Mouse (Mus musculus): Measurements from ENCODE around the gene Arl14. TPM values are rescaled to one million over a fixed set of nuclear protein-coding genes. Genes with fewer than 3 reads are reported as not detected.
"Not testable (repeated sequence)": the region's sequence is repeated elsewhere in the genome, so short reads cannot be mapped to it uniquely, and the experiment has no call there.

Gene Arl14
- total and polyA plus RNA-seq, 2 experiments = 0.09 TPM; not detected in 1

DNA sequence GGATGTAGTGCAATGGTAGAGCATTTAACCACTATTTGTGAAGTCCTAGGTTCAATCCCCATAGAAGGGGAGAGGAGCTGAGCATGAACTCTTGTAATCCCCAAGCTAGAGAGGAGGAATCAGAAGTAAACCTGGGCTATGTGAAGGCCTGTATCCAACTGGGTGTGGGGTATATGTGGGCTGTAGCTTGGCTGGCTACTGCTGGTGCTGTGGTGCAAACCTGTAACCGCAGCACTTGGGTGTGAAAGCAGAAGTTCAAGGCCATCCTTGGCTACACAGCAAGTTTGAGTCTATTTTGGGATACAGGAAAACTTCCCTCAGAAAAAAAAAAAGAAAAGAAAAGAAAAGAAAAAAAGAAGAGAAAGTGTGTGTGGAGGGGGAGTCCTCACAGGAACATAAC is 5.8 kb downstream of the Arl14 start:
- no peak overlapping the region for H3K9ac ChIP-seq (ENCODE audit: low read depth, low read length)
- WGBS = 42% methylated on average over 1 of the region's 1 CpGs
- H3K27me3 ChIP-seq (ENCODE audit: control insufficient read depth, insufficient read depth, low read length) = no peaks in the 10 kb centered on the region
- no peak overlapping the region for H3K4me3 ChIP-seq (ENCODE audit: insufficient read depth, low read depth, low read length)
- H3K79me2 ChIP-seq (ENCODE audit: control insufficient read depth, insufficient read depth, low read length) = no peaks in the 10 kb centered on the region
- no peaks in the 10 kb centered on the region for H3K4me1 ChIP-seq (ENCODE audit: control insufficient read depth, insufficient read depth, low read length)
- H3K27ac ChIP-seq (replicated peaks; ENCODE audit: insufficient read depth, low read depth, low read length) = no peak overlapping the region
- TF ChIP-seq POLR2A (IDR thresholded peaks at IDR 0.05; ENCODE audit: extremely low read depth, insufficient read depth, low read length) (no peak), CTCF (IDR thresholded peaks at IDR 0.05; ENCODE audit: low read depth, low read length) (no peak)
- H3K36me3 ChIP-seq (ENCODE audit: control insufficient read depth, insufficient read depth, low read length) = no peaks in the 10 kb centered on the region
- no peak for DNase-seq (ENCODE audit: extremely low read depth, low read depth, low spot score)

DNA sequence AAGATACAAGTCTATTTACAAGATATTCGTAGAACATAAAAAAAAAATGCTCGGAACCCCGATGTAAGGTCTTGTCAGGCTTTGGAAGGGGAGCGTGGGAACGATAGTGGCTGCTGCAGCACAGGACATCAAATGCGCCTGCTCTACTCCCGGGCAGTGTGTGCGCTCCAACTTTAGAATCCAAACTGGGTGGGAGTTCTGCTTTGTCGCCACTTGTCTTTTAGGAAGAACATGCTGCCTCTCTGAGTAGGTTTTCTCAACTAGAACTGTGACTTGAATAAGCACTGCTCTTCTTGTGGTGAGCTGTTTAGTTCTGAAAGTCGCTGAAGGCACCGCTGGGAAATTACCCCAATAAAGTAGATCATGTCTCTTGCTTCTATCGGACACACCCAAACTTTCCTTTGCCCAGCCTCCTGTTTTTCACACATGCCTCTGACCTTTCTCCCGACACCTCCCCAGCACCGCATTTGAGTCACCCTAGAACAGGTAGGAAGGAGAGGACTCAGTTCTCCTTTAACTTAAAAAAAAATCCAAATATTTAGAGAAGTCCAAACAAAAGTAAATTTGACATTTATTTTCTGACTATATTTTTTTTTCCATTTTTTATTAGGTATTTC is 9.4 kb downstream of the Arl14 start:
- H3K79me2 ChIP-seq (ENCODE audit: control insufficient read depth, insufficient read depth, low read length) = no peaks in the 10 kb centered on the region
- H3K9ac ChIP-seq (ENCODE audit: low read depth, low read length) = no peak overlapping the region
- 92% methylated on average over 14 of the region's 14 CpGs for WGBS
- H3K27ac ChIP-seq (replicated peaks; ENCODE audit: insufficient read depth, low read depth, low read length) = no peak overlapping the region
- H3K4me1 ChIP-seq (ENCODE audit: control insufficient read depth, insufficient read depth, low read length) = no peaks in the 10 kb centered on the region
- TF ChIP-seq POLR2A (IDR thresholded peaks at IDR 0.05; ENCODE audit: extremely low read depth, insufficient read depth, low read length) (no peak), CTCF (IDR thresholded peaks at IDR 0.05; ENCODE audit: low read depth, low read length) (no peak)
- no peaks in the 10 kb centered on the region for H3K27me3 ChIP-seq (ENCODE audit: control insufficient read depth, insufficient read depth, low read length)
- H3K4me3 ChIP-seq (ENCODE audit: insufficient read depth, low read depth, low read length) = no peak overlapping the region
- DNase-seq (ENCODE audit: extremely low read depth, low read depth, low spot score) = no peak
- no peaks in the 10 kb centered on the region for H3K36me3 ChIP-seq (ENCODE audit: control insufficient read depth, insufficient read depth, low read length)

DNA sequence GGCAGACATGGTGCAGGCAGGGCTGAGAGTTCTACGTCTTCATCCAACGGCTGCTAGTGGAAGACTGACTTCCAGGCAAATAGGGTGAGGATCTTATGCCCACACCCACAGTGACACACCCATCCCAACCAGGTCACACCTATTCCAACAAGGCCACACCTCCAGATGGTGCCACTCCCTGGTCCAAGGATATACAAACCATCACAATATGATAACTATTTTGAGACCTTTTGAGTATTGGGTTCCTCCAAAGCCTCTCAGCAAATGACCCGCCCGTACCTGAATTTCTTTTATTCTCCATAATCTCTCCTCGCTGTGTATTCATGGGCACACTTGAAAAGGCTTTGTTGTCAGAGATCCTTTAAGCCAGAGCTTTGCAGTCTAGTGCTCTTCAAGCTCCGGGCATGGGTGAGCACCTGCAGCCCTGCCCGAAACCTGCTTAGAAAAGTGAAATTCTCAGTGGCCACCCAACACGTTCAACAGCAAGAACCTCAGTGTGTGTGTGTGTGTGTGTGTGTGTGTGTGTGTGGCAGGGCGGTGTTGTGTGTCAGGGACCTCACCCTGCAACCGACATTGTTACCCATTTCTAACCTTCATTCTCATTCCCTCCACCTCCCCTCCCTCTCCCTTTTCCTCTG is 11.5 kb downstream of the Arl14 start:
- DNase-seq (ENCODE audit: extremely low read depth, low read depth, low spot score); H3K4me3 ChIP-seq (ENCODE audit: insufficient read depth, low read depth, low read length); H3K36me3 ChIP-seq (ENCODE audit: control insufficient read depth, insufficient read depth, low read length); H3K27ac ChIP-seq (replicated peaks; ENCODE audit: insufficient read depth, low read depth, low read length); H3K27me3 ChIP-seq (ENCODE audit: control insufficient read depth, insufficient read depth, low read length); H3K4me1 ChIP-seq (ENCODE audit: control insufficient read depth, insufficient read depth, low read length); H3K9ac ChIP-seq (ENCODE audit: low read depth, low read length); H3K79me2 ChIP-seq (ENCODE audit: control insufficient read depth, insufficient read depth, low read length): not testable (repeated sequence)
- WGBS = 92% methylated on average over 10 of the region's 10 CpGs

DNA sequence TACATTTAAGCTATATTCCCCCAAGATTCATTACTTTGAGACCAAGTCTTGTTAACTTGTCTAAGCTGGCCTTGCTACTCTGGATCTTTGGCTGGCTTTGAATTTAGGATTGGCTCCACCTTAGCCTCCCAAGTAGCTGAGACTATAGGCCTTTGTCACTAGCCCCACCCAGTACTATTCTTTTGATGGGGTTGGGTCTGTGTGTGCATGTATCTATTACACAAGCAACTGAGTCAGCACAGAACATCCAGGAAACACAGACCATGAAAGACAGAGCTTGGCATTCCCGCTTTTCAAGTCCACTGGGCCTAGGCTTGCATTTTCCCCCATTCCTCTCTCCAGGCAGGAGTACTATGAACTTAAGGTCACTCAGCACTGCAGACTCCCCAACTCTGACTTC is 12.3 kb downstream of the Arl14 start:
- DNase-seq (ENCODE audit: extremely low read depth, low read depth, low spot score) = no peak
- no peaks in the 10 kb centered on the region for H3K36me3 ChIP-seq (ENCODE audit: control insufficient read depth, insufficient read depth, low read length)
- TF ChIP-seq POLR2A (IDR thresholded peaks at IDR 0.05; ENCODE audit: extremely low read depth, insufficient read depth, low read length) (no peak), CTCF (IDR thresholded peaks at IDR 0.05; ENCODE audit: low read depth, low read length) (no peak)

GRCm38 (mm10) chr3:69235806-69236205 is 13.6 kb downstream of the Arl14 start:
- H3K36me3 ChIP-seq (ENCODE audit: control insufficient read depth, insufficient read depth, low read length) = no peaks in the 10 kb centered on the region
- no peak overlapping the region for H3K4me3 ChIP-seq (ENCODE audit: insufficient read depth, low read depth, low read length)
- H3K27me3 ChIP-seq (ENCODE audit: control insufficient read depth, insufficient read depth, low read length) = no peaks in the 10 kb centered on the region
- H3K4me1 ChIP-seq (ENCODE audit: control insufficient read depth, insufficient read depth, low read length) = peaks cover 4% of the 10 kb centered on the region; the same call in 1 of the 2 replicates
- no peaks in the 10 kb centered on the region for H3K79me2 ChIP-seq (ENCODE audit: control insufficient read depth, insufficient read depth, low read length)
- no peak overlapping the region for H3K9ac ChIP-seq (ENCODE audit: low read depth, low read length)
- DNase-seq (ENCODE audit: extremely low read depth, low read depth, low spot score) = no peak
- H3K27ac ChIP-seq (replicated peaks; ENCODE audit: insufficient read depth, low read depth, low read length) = no peak overlapping the region
- no peak for TF ChIP-seq CTCF (IDR thresholded peaks at IDR 0.05; ENCODE audit: low read depth, low read length)
- TF ChIP-seq POLR2A (IDR thresholded peaks at IDR 0.05; ENCODE audit: extremely low read depth, insufficient read depth, low read length) = no peak
- 90% methylated on average over 3 of the region's 3 CpGs for WGBS

More for the DNA sequence above, 12.3 kb downstream of the Arl14 start:
- no peak overlapping the region for H3K27ac ChIP-seq (replicated peaks; ENCODE audit: insufficient read depth, low read depth, low read length)
- no peaks in the 10 kb centered on the region for H3K27me3 ChIP-seq (ENCODE audit: control insufficient read depth, insufficient read depth, low read length)
- H3K4me1 ChIP-seq (ENCODE audit: control insufficient read depth, insufficient read depth, low read length) = peaks cover 4% of the 10 kb centered on the region; the same call in 1 of the 2 replicates
- no peak overlapping the region for H3K9ac ChIP-seq (ENCODE audit: low read depth, low read length)
- no peaks in the 10 kb centered on the region for H3K79me2 ChIP-seq (ENCODE audit: control insufficient read depth, insufficient read depth, low read length)
- H3K4me3 ChIP-seq (ENCODE audit: insufficient read depth, low read depth, low read length) = no peak overlapping the region
- 88% methylated on average over 1 of the region's 1 CpGs for WGBS

DNA sequence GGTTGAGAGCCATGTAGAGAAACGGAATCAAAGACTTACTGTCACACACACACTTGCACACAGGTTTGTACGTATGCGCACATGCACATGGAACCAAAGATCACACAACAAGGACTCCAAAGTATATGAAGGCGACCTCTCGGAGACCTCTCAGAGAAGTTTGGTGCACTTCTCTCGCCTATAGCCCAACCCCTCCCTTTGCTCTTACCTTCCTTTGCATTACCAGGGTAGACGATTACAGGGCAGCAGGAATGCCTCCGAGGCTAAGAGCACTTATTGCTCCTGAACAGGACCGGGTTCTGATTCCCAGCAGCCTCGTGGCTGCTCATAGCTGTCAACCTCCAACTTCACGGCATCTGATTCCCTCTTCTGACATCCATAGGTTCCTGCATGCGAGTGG is 14.3 kb downstream of the Arl14 start:
- H3K4me3 ChIP-seq (ENCODE audit: insufficient read depth, low read depth, low read length) = no peak overlapping the region
- no peak overlapping the region for H3K27ac ChIP-seq (replicated peaks; ENCODE audit: insufficient read depth, low read depth, low read length)
- H3K79me2 ChIP-seq (ENCODE audit: control insufficient read depth, insufficient read depth, low read length) = no peaks in the 10 kb centered on the region
- TF ChIP-seq CTCF (IDR thresholded peaks at IDR 0.05; ENCODE audit: low read depth, low read length) (no peak), POLR2A (IDR thresholded peaks at IDR 0.05; ENCODE audit: extremely low read depth, insufficient read depth, low read length) (no peak)
- H3K36me3 ChIP-seq (ENCODE audit: control insufficient read depth, insufficient read depth, low read length) = no peaks in the 10 kb centered on the region
- WGBS = 87% methylated on average over 12 of the region's 12 CpGs
- H3K9ac ChIP-seq (ENCODE audit: low read depth, low read length) = no peak overlapping the region
- peaks cover 4% of the 10 kb centered on the region; the same call in 1 of the 2 replicates for H3K4me1 ChIP-seq (ENCODE audit: control insufficient read depth, insufficient read depth, low read length)
- no peak for DNase-seq (ENCODE audit: extremely low read depth, low read depth, low spot score)
- H3K27me3 ChIP-seq (ENCODE audit: control insufficient read depth, insufficient read depth, low read length) = no peaks in the 10 kb centered on the region

Data from liver, adult 2 months (tissue).